Comparison of ENCODE assay signal across 11 mouse cellular contexts in genomic region chr6:50821401-50822235, GRCm38 (mm10).
DNase-seq lines count a peak whose midpoint lies in the region; ATAC-seq lines count a peak whose summit lies in the region.
"Had no signal": no experiment of that assay in that cellular context is flagged by ENCODE, and none has a peak within 500 bp of the region (broad histone marks: within the 10 kb centered on the region; RNA-seq: fewer than 3 reads in every experiment).

No protein-coding gene starts in this region.

- no peak overlapping the region for H3K4me3 ChIP-seq in neural tube, embryonic 11.5 days (ENCODE audit: low read depth, low read length)
- H3K4me3 ChIP-seq in forebrain, embryonic 16.5 days (replicated peaks; ENCODE audit: low read length) = no peak overlapping the region
- H3K4me3 ChIP-seq in limb, embryonic 15.5 days = no peak overlapping the region
- no peak overlapping the region for H3K4me3 ChIP-seq in stomach, embryonic 14.5 days (ENCODE audit: low read depth, low read length)

- DNase-seq in neural tube, embryonic 11.5 days (ENCODE audit: low spot score) = peak; percentile 44
- DNase-seq in neural tube, embryonic 10.5 days (ENCODE audit: extremely low spot score, low spot score) = no peak
- DNase-seq in spleen, postnatal 14 days (ENCODE audit: low spot score in 2 of 2) = no peak
- DNase-seq in cerebellum, adult 8-10 months = no peak
- DNase-seq: cerebellum, adult 9-10 months; heart, postnatal 14 days had no signal

- 48% methylated on average over 12 of the region's 12 CpGs for WGBS in neural tube, embryonic 11.5 days
- WGBS in forebrain, embryonic 16.5 days = 52% methylated on average over 12 of the region's 12 CpGs
- WGBS in limb, embryonic 15.5 days = 51% methylated on average over 12 of the region's 12 CpGs
- 54% methylated on average over 12 of the region's 12 CpGs for WGBS in stomach, embryonic 14.5 days

- H3K9ac ChIP-seq in neural tube, embryonic 11.5 days (ENCODE audit: low read length) = no peak overlapping the region
- H3K9ac ChIP-seq in forebrain, embryonic 16.5 days (replicated peaks; ENCODE audit: low read depth, low read length) = no peak overlapping the region
- no peak overlapping the region for H3K9ac ChIP-seq in limb, embryonic 15.5 days
- H3K9ac ChIP-seq in stomach, embryonic 14.5 days (replicated peaks; ENCODE audit: low read depth, low read length) = no peak overlapping the region

- no peaks in the 10 kb centered on the region for H3K36me3 ChIP-seq in neural tube, embryonic 11.5 days (ENCODE audit: control insufficient read depth, insufficient read depth, low read length)
- H3K36me3 ChIP-seq in forebrain, embryonic 16.5 days (ENCODE audit: control insufficient read depth, insufficient read depth) = no peaks in the 10 kb centered on the region
- H3K36me3 ChIP-seq in limb, embryonic 15.5 days = no peaks in the 10 kb centered on the region
- no peaks in the 10 kb centered on the region for H3K36me3 ChIP-seq in stomach, embryonic 14.5 days (ENCODE audit: control insufficient read depth, insufficient read depth, low read length)

- H3K9me3 ChIP-seq in neural tube, embryonic 11.5 days (ENCODE audit: control insufficient read depth, low read length) = no peaks in the 10 kb centered on the region
- H3K9me3 ChIP-seq in forebrain, embryonic 16.5 days (ENCODE audit: control insufficient read depth, low read length) = no peaks in the 10 kb centered on the region
- no peaks in the 10 kb centered on the region for H3K9me3 ChIP-seq in limb, embryonic 15.5 days
- no peaks in the 10 kb centered on the region for H3K9me3 ChIP-seq in stomach, embryonic 14.5 days (ENCODE audit: control insufficient read depth, low read depth, low read length)

- H3K4me1 ChIP-seq in neural tube, embryonic 11.5 days (ENCODE audit: control insufficient read depth, insufficient read depth, low read length) = peaks cover 32% of the 10 kb centered on the region
- H3K4me1 ChIP-seq in forebrain, embryonic 16.5 days (replicated peaks; ENCODE audit: control insufficient read depth, insufficient read depth, low read length) = peaks cover 27% of the 10 kb centered on the region
- peaks cover 36% of the 10 kb centered on the region for H3K4me1 ChIP-seq in limb, embryonic 15.5 days
- H3K4me1 ChIP-seq in stomach, embryonic 14.5 days (ENCODE audit: control insufficient read depth, insufficient read depth, low read length) = peaks cover 21% of the 10 kb centered on the region

- H3K4me2 ChIP-seq in neural tube, embryonic 11.5 days (ENCODE audit: low read depth) = peak overlapping the region; percentile 14; the same call in 1 of the 2 replicates
- no peak overlapping the region for H3K4me2 ChIP-seq in forebrain, embryonic 16.5 days (ENCODE audit: low read length)
- H3K4me2 ChIP-seq in limb, embryonic 15.5 days = 0 out of 2 replicates have a peak overlapping the region, but pooled peaks have one; percentile 4
- no peak overlapping the region for H3K4me2 ChIP-seq in stomach, embryonic 14.5 days (replicated peaks; ENCODE audit: low read depth, low read length)

- no peaks in the 10 kb centered on the region for H3K27me3 ChIP-seq in neural tube, embryonic 11.5 days (ENCODE audit: control insufficient read depth, insufficient read depth, low read length)
- H3K27me3 ChIP-seq in forebrain, embryonic 16.5 days (replicated peaks; ENCODE audit: control insufficient read depth, insufficient read depth, low read length) = no peaks in the 10 kb centered on the region
- H3K27me3 ChIP-seq in limb, embryonic 15.5 days = peaks cover 20% of the 10 kb centered on the region; the same call in 1 of the 2 replicates
- no peaks in the 10 kb centered on the region for H3K27me3 ChIP-seq in stomach, embryonic 14.5 days (ENCODE audit: control insufficient read depth, insufficient read depth, low read length)

- peak; percentile 62; the same call in 1 of the 2 replicates for ATAC-seq in neural tube, embryonic 11.5 days (ENCODE audit: insufficient read depth, low FRiP score, low TSS enrichment)
- ATAC-seq in forebrain, embryonic 16.5 days = peak; percentile 49; the same call in 1 of the 2 replicates
- 0 out of 2 replicates have a peak, but pooled peaks have one; percentile 46 for ATAC-seq in limb, embryonic 15.5 days (ENCODE audit: insufficient number of reproducible peaks, low FRiP score, low TSS enrichment, low read depth)
- ATAC-seq in stomach, embryonic 14.5 days (ENCODE audit: insufficient number of reproducible peaks, insufficient read depth, low FRiP score, low read depth) = no peak
- ATAC-seq in cerebellum, adult (ENCODE audit: insufficient number of reproducible peaks, low FRiP score, low TSS enrichment) = no peak

- H3K27ac ChIP-seq in neural tube, embryonic 11.5 days (ENCODE audit: low read depth, low read length) = peak overlapping the region; percentile 80
- H3K27ac ChIP-seq in forebrain, embryonic 16.5 days (ENCODE audit: low read length) = no peak overlapping the region
- peak overlapping the region; percentile 22; the same call in 1 of the 2 replicates for H3K27ac ChIP-seq in limb, embryonic 15.5 days
- H3K27ac ChIP-seq in stomach, embryonic 14.5 days (ENCODE audit: low read length) = peak overlapping the region; percentile 10; the same call in 1 of the 2 replicates
- H3K27ac ChIP-seq: macrophage had no signal

Comparison
In these comparisons a context has a peak if more than half of its experiments do, and no peak if none do; other contexts are left out.
1. ATAC-seq: peak in neural tube, embryonic 11.5 days (single experiment), forebrain, embryonic 16.5 days (single experiment) and limb, embryonic 15.5 days (single experiment); none in stomach, embryonic 14.5 days (single experiment) and cerebellum, adult (single experiment).
2. H3K4me2 ChIP-seq: peak in neural tube, embryonic 11.5 days (single experiment) and limb, embryonic 15.5 days (single experiment); none in forebrain, embryonic 16.5 days (single experiment) and stomach, embryonic 14.5 days (single experiment).